Mouse (Mus musculus): ENCODE results near the gene Grip1. TPM values are rescaled to one million over a fixed set of nuclear protein-coding genes. Genes with fewer than 3 reads are reported as not detected.
"Not testable (repeated sequence)": the region's sequence is repeated elsewhere in the genome, so short reads cannot be mapped to it uniquely, and the experiment has no call there.

The Grip1 gene
- polyA plus RNA-seq, 1 experiment from 2014 or later = 1.7 TPM

GRCm38 (mm10) chr10:120095716-120096115 is 642.1 kb downstream of the Grip1 start:
- H3K4me3 ChIP-seq (replicated peaks) = no peak overlapping the region
- no peak for ATAC-seq
- no peak overlapping the region for H3K27ac ChIP-seq
- peaks cover 3% of the 10 kb centered on the region; the same call in 1 of the 2 replicates for H3K36me3 ChIP-seq
- no peaks in the 10 kb centered on the region for H3K9me3 ChIP-seq
- no peaks in the 10 kb centered on the region for H3K27me3 ChIP-seq (replicated peaks)
- 95% methylated on average over 5 of the region's 5 CpGs for WGBS
- no peaks in the 10 kb centered on the region for H3K4me1 ChIP-seq (replicated peaks)
- H3K4me2 ChIP-seq (replicated peaks) = no peak overlapping the region
- no peak overlapping the region for H3K9ac ChIP-seq

GRCm38 (mm10) chr10:120097564-120097963 is 643.9 kb downstream of the Grip1 start:
- ATAC-seq = no peak
- Histone ChIP-seq H3K4me2 (replicated peaks) (no peak overlapping the region), H3K9me3 (no peaks in the 10 kb centered on the region), H3K4me1 (replicated peaks) (no peaks in the 10 kb centered on the region), H3K4me3 (replicated peaks) (no peak overlapping the region), H3K27me3 (replicated peaks) (no peaks in the 10 kb centered on the region), H3K27ac (no peak overlapping the region), H3K9ac (no peak overlapping the region), H3K36me3 (no peaks in the 10 kb centered on the region; the same call in 1 of the 2 replicates)
- 78% methylated on average over 5 of the region's 5 CpGs for WGBS

- no peak overlapping the region for H3K4me3 ChIP-seq (replicated peaks)
- WGBS = 100% methylated on average over 1 of the region's 1 CpGs
- no peak overlapping the region for H3K9ac ChIP-seq
- H3K27me3 ChIP-seq (replicated peaks) = no peaks in the 10 kb centered on the region
- H3K4me2 ChIP-seq (replicated peaks) = no peak overlapping the region
- H3K36me3 ChIP-seq = no peaks in the 10 kb centered on the region
- no peak overlapping the region for H3K27ac ChIP-seq
- no peaks in the 10 kb centered on the region for H3K4me1 ChIP-seq (replicated peaks)
- ATAC-seq = no peak
- H3K9me3 ChIP-seq = no peaks in the 10 kb centered on the region
Observed at GRCm38 (mm10) chr10:120100806-120101205, 647.2 kb downstream of the Grip1 start.

- H3K4me2 ChIP-seq (replicated peaks) = peak overlapping the region; percentile 75
- no peaks in the 10 kb centered on the region for H3K36me3 ChIP-seq
- H3K27me3 ChIP-seq (replicated peaks) = no peaks in the 10 kb centered on the region
- H3K9me3 ChIP-seq = no peaks in the 10 kb centered on the region
- 71% methylated on average over 3 of the region's 3 CpGs for WGBS
- ATAC-seq = no peak
- peak overlapping the region; percentile 76 for H3K4me3 ChIP-seq (replicated peaks)
- no peak overlapping the region for H3K27ac ChIP-seq
- 0 out of 2 replicates have a peak overlapping the region, but pooled peaks have one; percentile 70 for H3K9ac ChIP-seq
- H3K4me1 ChIP-seq (replicated peaks) = no peaks in the 10 kb centered on the region
Observed at GRCm38 (mm10) chr10:120111691-120112319, 658.2 kb downstream of the Grip1 start.

- Histone ChIP-seq H3K4me3 (replicated peaks) (peak within 1 kb of the TSS; percentile 76), H3K4me2 (replicated peaks) (peak within 1 kb of the TSS; percentile 75), H3K27me3 (replicated peaks) (no peaks in the 10 kb centered on the region), H3K9me3 (no peaks in the 10 kb centered on the region), H3K9ac (peak within 1 kb of the TSS; percentile 70), H3K36me3 (no peaks in the 10 kb centered on the region), H3K27ac (peak within 1 kb of the TSS; percentile 82), H3K4me1 (replicated peaks) (no peaks in the 10 kb centered on the region)
- WGBS = 1% methylated on average over 55 of the region's 55 CpGs
- ATAC-seq = peak; percentile 100
Observed at GRCm38 (mm10) chr10:120112507-120113396, 659.1 kb downstream of the Grip1 start, which contains the start of gene Helb. Helb (minus strand) TSS chr10:120112987.

GRCm38 (mm10) chr10:120113482-120113881 is 659.9 kb downstream of the Grip1 start:
- 67% methylated on average over 9 of the region's 9 CpGs for WGBS
- not testable (repeated sequence) for ATAC-seq
- H3K4me3 ChIP-seq (replicated peaks) = peak overlapping the region; percentile 76; the same call in 1 of the 2 replicates

GRCm38 (mm10) chr10:120113980-120114379 is 660.4 kb downstream of the Grip1 start:
- Histone ChIP-seq H3K4me1 (replicated peaks) (no peaks in the 10 kb centered on the region), H3K4me2 (replicated peaks) (no peak overlapping the region), H3K27me3 (replicated peaks) (no peaks in the 10 kb centered on the region), H3K27ac (no peak overlapping the region), H3K36me3 (no peaks in the 10 kb centered on the region), H3K9ac (no peak overlapping the region), H3K9me3 (no peaks in the 10 kb centered on the region), H3K4me3 (replicated peaks) (no peak overlapping the region)
- 79% methylated on average over 6 of the region's 6 CpGs for WGBS
- ATAC-seq = no peak

More at GRCm38 (mm10) chr10:120113482-120113881, 659.9 kb downstream of the Grip1 start:
- H3K9me3 ChIP-seq; H3K36me3 ChIP-seq; H3K4me1 ChIP-seq (replicated peaks); H3K27me3 ChIP-seq (replicated peaks); H3K27ac ChIP-seq: not testable (repeated sequence)
- H3K4me2 ChIP-seq (replicated peaks) = peak overlapping the region; percentile 75
- H3K9ac ChIP-seq = peak overlapping the region; percentile 33; the same call in 1 of the 2 replicates

GRCm38 (mm10) chr10:120114493-120114892 is 660.9 kb downstream of the Grip1 start:
- Histone ChIP-seq H3K36me3 (no peaks in the 10 kb centered on the region), H3K4me3 (replicated peaks) (no peak overlapping the region), H3K4me1 (replicated peaks) (no peaks in the 10 kb centered on the region), H3K9ac (no peak overlapping the region), H3K4me2 (replicated peaks) (no peak overlapping the region), H3K9me3 (no peaks in the 10 kb centered on the region), H3K27ac (no peak overlapping the region), H3K27me3 (replicated peaks) (no peaks in the 10 kb centered on the region)
- ATAC-seq = no peak
- WGBS = 49% methylated on average over 7 of the region's 7 CpGs

- H3K27me3 ChIP-seq (replicated peaks) = no peaks in the 10 kb centered on the region
- no peak overlapping the region for H3K9ac ChIP-seq
- no peak for ATAC-seq
- no peak overlapping the region for H3K27ac ChIP-seq
- no peaks in the 10 kb centered on the region for H3K36me3 ChIP-seq
- no peak overlapping the region for H3K4me2 ChIP-seq (replicated peaks)
- 90% methylated on average over 1 of the region's 1 CpGs for WGBS
- no peaks in the 10 kb centered on the region for H3K9me3 ChIP-seq
- no peak overlapping the region for H3K4me3 ChIP-seq (replicated peaks)
- no peaks in the 10 kb centered on the region for H3K4me1 ChIP-seq (replicated peaks)
Observed at GRCm38 (mm10) chr10:120115249-120115648, 661.6 kb downstream of the Grip1 start.

GRCm38 (mm10) chr10:120123721-120124120 is 670.1 kb downstream of the Grip1 start:
- Histone ChIP-seq H3K36me3 (no peaks in the 10 kb centered on the region), H3K4me1 (replicated peaks) (no peaks in the 10 kb centered on the region), H3K4me3 (replicated peaks) (no peak overlapping the region), H3K4me2 (replicated peaks) (no peak overlapping the region), H3K27ac (no peak overlapping the region), H3K9ac (no peak overlapping the region), H3K9me3 (no peaks in the 10 kb centered on the region), H3K27me3 (replicated peaks) (no peaks in the 10 kb centered on the region)
- ATAC-seq = no peak
- WGBS = 90% methylated on average over 3 of the region's 3 CpGs

- Histone ChIP-seq H3K9ac (no peak overlapping the region), H3K36me3 (no peaks in the 10 kb centered on the region), H3K4me2 (replicated peaks) (no peak overlapping the region), H3K4me1 (replicated peaks) (no peaks in the 10 kb centered on the region), H3K27ac (no peak overlapping the region), H3K4me3 (replicated peaks) (no peak overlapping the region), H3K27me3 (replicated peaks) (no peaks in the 10 kb centered on the region), H3K9me3 (no peaks in the 10 kb centered on the region)
- 53% methylated on average over 7 of the region's 7 CpGs for WGBS
- 0 out of 2 replicates have a peak, but pooled peaks have one; percentile 61 for ATAC-seq
Observed at GRCm38 (mm10) chr10:120124801-120125464, 671.3 kb downstream of the Grip1 start.

GRCm38 (mm10) chr10:120125465-120125857 is 671.8 kb downstream of the Grip1 start:
- no peak for ATAC-seq
- no peak overlapping the region for H3K4me3 ChIP-seq (replicated peaks)
- H3K9me3 ChIP-seq = no peaks in the 10 kb centered on the region
- H3K36me3 ChIP-seq = no peaks in the 10 kb centered on the region
- H3K9ac ChIP-seq = no peak overlapping the region
- H3K27ac ChIP-seq = no peak overlapping the region
- 79% methylated on average over 10 of the region's 10 CpGs for WGBS
- no peaks in the 10 kb centered on the region for H3K27me3 ChIP-seq (replicated peaks)
- H3K4me2 ChIP-seq (replicated peaks) = no peak overlapping the region
- H3K4me1 ChIP-seq (replicated peaks) = no peaks in the 10 kb centered on the region

All from intestine, embryonic 15.5 days (tissue).